Mouse (Mus musculus) frontal cortex, postnatal 25 days (tissue): Measurements from ENCODE around the gene C030005K15Rik.
"Not testable (repeated sequence)": the region's sequence is repeated elsewhere in the genome, so short reads cannot be mapped to it uniquely, and the experiment has no call there.

Experiments
- DNase-seq, 2 experiments: peaks; one replicate each; pipeline ENCODE4 v3.0.0; 2022; ENCODE audit warnings: low spot score in 2 of 2

The C030005K15Rik gene

GRCm38 (mm10) chr10:97726655-97727054 lies at the start of gene C030005K15Rik:
Gene C030005K15Rik, minus strand, starts transcription at chr10:97726755.
- DNase-seq, result not testable (repeated sequence)

- peak in 1 of 2 experiments; percentile 22 for DNase-seq
Measured at GRCm38 (mm10) chr10:97768171-97768749, 41.7 kb upstream of the C030005K15Rik start.

GRCm38 (mm10) chr10:97753821-97754220 lies 27.3 kb upstream of the C030005K15Rik start:
- no peak for DNase-seq

- DNase-seq, result no peak
Measured at GRCm38 (mm10) chr10:97747231-97747630, 20.7 kb upstream of the C030005K15Rik start.

GRCm38 (mm10) chr10:97725929-97726328 lies 626 bp downstream of the C030005K15Rik start:
- DNase-seq, result no peak

GRCm38 (mm10) chr10:97722709-97723108 lies 3.8 kb downstream of the C030005K15Rik start:
- no peak for DNase-seq

- no peak for DNase-seq
Measured at GRCm38 (mm10) chr10:97720625-97721024, 5.9 kb downstream of the C030005K15Rik start.

- no peak for DNase-seq
Measured at GRCm38 (mm10) chr10:97718021-97718420, 8.5 kb downstream of the C030005K15Rik start.

- no peak for DNase-seq
Measured at GRCm38 (mm10) chr10:97717233-97717632, 9.3 kb downstream of the C030005K15Rik start.

GRCm38 (mm10) chr10:97715289-97715906 lies 11.2 kb downstream of the C030005K15Rik start:
- DNase-seq, result no peak

- DNase-seq, result no peak
Measured at GRCm38 (mm10) chr10:97714584-97714983, 12.0 kb downstream of the C030005K15Rik start.

GRCm38 (mm10) chr10:97712687-97713086 lies 13.9 kb downstream of the C030005K15Rik start:
- no peak for DNase-seq

GRCm38 (mm10) chr10:97704562-97704961 lies 22.0 kb downstream of the C030005K15Rik start:
- DNase-seq, result no peak

GRCm38 (mm10) chr10:97702321-97702720 lies 24.2 kb downstream of the C030005K15Rik start:
- no peak for DNase-seq

- DNase-seq, result no peak
Measured at GRCm38 (mm10) chr10:97693398-97694135, 33.0 kb downstream of the C030005K15Rik start.

- no peak for DNase-seq
Measured at GRCm38 (mm10) chr10:97692913-97693312, 33.6 kb downstream of the C030005K15Rik start, which contains the start of gene Ccer1. Gene Ccer1, plus strand, starts transcription at chr10:97693059.

- DNase-seq, result no peak
Measured at GRCm38 (mm10) chr10:97689425-97689824, 37.1 kb downstream of the C030005K15Rik start.

GRCm38 (mm10) chr10:97687198-97687597 lies 39.4 kb downstream of the C030005K15Rik start:
- DNase-seq, result no peak

GRCm38 (mm10) chr10:97682981-97683380 lies 43.6 kb downstream of the C030005K15Rik start:
- no peak for DNase-seq
